Mouse (Mus musculus): Measurements from ENCODE around the gene Rnf216. TPM values are rescaled to one million over a fixed set of nuclear protein-coding genes. Genes with fewer than 3 reads are reported as not detected.

The Rnf216 gene
- polyA plus RNA-seq, 1 experiment from 2014 or later, result 52.1 TPM

DNA sequence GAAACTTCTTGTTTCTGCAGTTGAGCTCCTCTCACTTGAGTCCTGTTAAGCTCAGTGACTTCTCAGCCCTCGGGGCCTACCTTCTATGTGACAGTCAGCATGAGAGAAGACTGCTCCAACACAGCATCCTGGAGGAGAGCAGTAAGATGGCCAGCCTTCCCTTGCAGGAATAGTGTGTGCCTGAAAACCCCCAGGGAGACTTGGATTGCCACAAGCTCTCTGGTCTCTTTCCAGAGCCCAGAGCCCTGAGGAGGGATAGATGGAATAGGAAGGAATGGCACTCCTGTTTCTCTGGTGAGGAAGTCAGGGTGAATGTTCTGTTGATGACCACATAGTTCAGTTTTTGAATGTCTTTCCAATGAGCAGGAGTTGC, 63.8 kb downstream of the Rnf216 start:
- peaks cover 7% of the 10 kb centered on the region; the same call in 1 of the 2 replicates for H3K36me3 ChIP-seq (ENCODE audit: control insufficient read depth, insufficient read depth, low read length)
- 61% methylated on average over 1 of the region's 1 CpGs for WGBS
- ATAC-seq (ENCODE audit: insufficient number of reproducible peaks, insufficient read depth, low FRiP score, low read depth), result no peak
- no peak overlapping the region for H3K4me2 ChIP-seq (replicated peaks; ENCODE audit: low read depth, low read length)
- no peak overlapping the region for H3K9ac ChIP-seq (replicated peaks; ENCODE audit: low read depth, low read length)
- no peaks in the 10 kb centered on the region for H3K27me3 ChIP-seq (ENCODE audit: control insufficient read depth, insufficient read depth, low read length)
- H3K4me3 ChIP-seq (ENCODE audit: low read depth, low read length), result no peak overlapping the region
- H3K9me3 ChIP-seq (ENCODE audit: control insufficient read depth, low read depth, low read length), result no peaks in the 10 kb centered on the region
- peaks cover 19% of the 10 kb centered on the region for H3K4me1 ChIP-seq (ENCODE audit: control insufficient read depth, insufficient read depth, low read length)
- peak overlapping the region; percentile 91 for H3K27ac ChIP-seq (ENCODE audit: low read length)

- no peaks in the 10 kb centered on the region for H3K27me3 ChIP-seq (ENCODE audit: control insufficient read depth, insufficient read depth, low read length)
- H3K4me2 ChIP-seq (replicated peaks; ENCODE audit: low read depth, low read length), result no peak overlapping the region
- H3K36me3 ChIP-seq (ENCODE audit: control insufficient read depth, insufficient read depth, low read length), result peaks cover 7% of the 10 kb centered on the region; the same call in 1 of the 2 replicates
- no peak overlapping the region for H3K9ac ChIP-seq (replicated peaks; ENCODE audit: low read depth, low read length)
- H3K4me1 ChIP-seq (ENCODE audit: control insufficient read depth, insufficient read depth, low read length), result peaks cover 19% of the 10 kb centered on the region
- no peak for ATAC-seq (ENCODE audit: insufficient number of reproducible peaks, insufficient read depth, low FRiP score, low read depth)
- no peaks in the 10 kb centered on the region for H3K9me3 ChIP-seq (ENCODE audit: control insufficient read depth, low read depth, low read length)
- no peak overlapping the region for H3K4me3 ChIP-seq (ENCODE audit: low read depth, low read length)
- H3K27ac ChIP-seq (ENCODE audit: low read length), result peak overlapping the region; percentile 91
These were observed 64.4 kb downstream of the Rnf216 start for GRCm38 (mm10) chr5:143048232-143049012.

- peaks cover 7% of the 10 kb centered on the region; the same call in 1 of the 2 replicates for H3K36me3 ChIP-seq (ENCODE audit: control insufficient read depth, insufficient read depth, low read length)
- H3K27ac ChIP-seq (ENCODE audit: low read length), result peak overlapping the region; percentile 91; the same call in 1 of the 2 replicates
- H3K4me2 ChIP-seq (replicated peaks; ENCODE audit: low read depth, low read length), result no peak overlapping the region
- no peak for ATAC-seq (ENCODE audit: insufficient number of reproducible peaks, insufficient read depth, low FRiP score, low read depth)
- H3K9me3 ChIP-seq (ENCODE audit: control insufficient read depth, low read depth, low read length), result no peaks in the 10 kb centered on the region
- peaks cover 19% of the 10 kb centered on the region for H3K4me1 ChIP-seq (ENCODE audit: control insufficient read depth, insufficient read depth, low read length)
- 90% methylated on average over 1 of the region's 1 CpGs for WGBS
- no peak overlapping the region for H3K9ac ChIP-seq (replicated peaks; ENCODE audit: low read depth, low read length)
- no peaks in the 10 kb centered on the region for H3K27me3 ChIP-seq (ENCODE audit: control insufficient read depth, insufficient read depth, low read length)
- no peak overlapping the region for H3K4me3 ChIP-seq (ENCODE audit: low read depth, low read length)
These were observed 65.2 kb downstream of the Rnf216 start for GRCm38 (mm10) chr5:143047586-143047985.

DNA sequence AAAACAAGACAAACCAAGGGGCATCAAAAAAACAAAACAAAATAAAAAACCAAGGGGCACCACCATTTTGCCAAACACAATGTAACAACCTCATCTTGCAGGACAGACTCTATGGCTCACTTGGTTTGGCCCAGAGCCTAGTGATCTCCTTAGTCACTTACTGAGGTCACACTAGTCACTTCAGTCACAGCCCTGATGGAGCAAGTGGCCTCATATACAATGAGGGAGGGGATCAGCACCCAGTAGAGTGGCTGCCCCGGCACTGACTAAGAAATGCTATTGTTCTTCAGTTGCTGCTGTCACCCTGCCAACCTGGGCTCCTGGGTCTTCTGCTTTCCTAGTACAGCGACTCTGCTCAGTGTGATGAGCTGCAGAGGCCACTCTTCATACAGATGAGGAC, 68.9 kb downstream of the Rnf216 start:
- no peaks in the 10 kb centered on the region for H3K27me3 ChIP-seq (ENCODE audit: control insufficient read depth, insufficient read depth, low read length)
- H3K36me3 ChIP-seq (ENCODE audit: control insufficient read depth, insufficient read depth, low read length), result peaks cover 7% of the 10 kb centered on the region; the same call in 1 of the 2 replicates
- H3K4me1 ChIP-seq (ENCODE audit: control insufficient read depth, insufficient read depth, low read length), result peaks cover 3% of the 10 kb centered on the region
- no peak overlapping the region for H3K4me2 ChIP-seq (replicated peaks; ENCODE audit: low read depth, low read length)
- ATAC-seq (ENCODE audit: insufficient number of reproducible peaks, insufficient read depth, low FRiP score, low read depth), result no peak
- no peak overlapping the region for H3K27ac ChIP-seq (ENCODE audit: low read length)
- no peak overlapping the region for H3K4me3 ChIP-seq (ENCODE audit: low read depth, low read length)
- H3K9ac ChIP-seq (replicated peaks; ENCODE audit: low read depth, low read length), result no peak overlapping the region
- 79% methylated on average over 2 of the region's 2 CpGs for WGBS
- no peaks in the 10 kb centered on the region for H3K9me3 ChIP-seq (ENCODE audit: control insufficient read depth, low read depth, low read length)

DNA sequence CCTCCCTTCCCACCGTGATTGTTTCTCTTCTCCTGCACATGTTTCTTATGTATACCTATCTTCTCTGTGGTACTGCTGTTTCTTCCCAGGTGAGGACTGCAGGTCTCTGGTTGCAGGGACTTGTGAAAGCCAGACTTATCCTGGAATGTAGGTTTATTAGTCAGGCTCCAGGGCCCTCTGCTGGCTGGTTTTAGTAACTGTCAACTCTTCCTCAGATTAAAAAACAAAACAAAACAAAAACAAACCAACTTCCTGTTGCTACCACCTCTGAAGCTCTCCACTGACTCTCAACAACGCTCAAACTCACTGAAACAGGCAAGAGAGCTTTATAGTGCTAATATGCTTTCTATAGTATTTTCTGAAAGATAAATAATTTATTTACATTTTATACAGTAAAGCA, 69.5 kb downstream of the Rnf216 start:
- Histone ChIP-seq H3K36me3 (ENCODE audit: control insufficient read depth, insufficient read depth, low read length) (peaks cover 10% of the 10 kb centered on the region; the same call in 1 of the 2 replicates), H3K9ac (replicated peaks; ENCODE audit: low read depth, low read length) (no peak overlapping the region)

GRCm38 (mm10) chr5:143038794-143039193, 74.0 kb downstream of the Rnf216 start:
- Histone ChIP-seq H3K27me3 (ENCODE audit: control insufficient read depth, insufficient read depth, low read length) (no peaks in the 10 kb centered on the region), H3K4me1 (ENCODE audit: control insufficient read depth, insufficient read depth, low read length) (no peaks in the 10 kb centered on the region), H3K9me3 (ENCODE audit: control insufficient read depth, low read depth, low read length) (no peaks in the 10 kb centered on the region), H3K36me3 (ENCODE audit: control insufficient read depth, insufficient read depth, low read length) (peaks cover 2% of the 10 kb centered on the region; the same call in 1 of the 2 replicates), H3K4me3 (ENCODE audit: low read depth, low read length) (no peak overlapping the region), H3K4me2 (replicated peaks; ENCODE audit: low read depth, low read length) (no peak overlapping the region), H3K9ac (replicated peaks; ENCODE audit: low read depth, low read length) (no peak overlapping the region), H3K27ac (ENCODE audit: low read length) (no peak overlapping the region)
- no peak for ATAC-seq (ENCODE audit: insufficient number of reproducible peaks, insufficient read depth, low FRiP score, low read depth)
- WGBS, result 70% methylated on average over 4 of the region's 4 CpGs

More for the DNA sequence above, 69.5 kb downstream of the Rnf216 start:
- H3K4me3 ChIP-seq (ENCODE audit: low read depth, low read length), result no peak overlapping the region
- H3K4me1 ChIP-seq (ENCODE audit: control insufficient read depth, insufficient read depth, low read length), result no peaks in the 10 kb centered on the region
- 81% methylated on average over 2 of the region's 2 CpGs for WGBS
- no peak for ATAC-seq (ENCODE audit: insufficient number of reproducible peaks, insufficient read depth, low FRiP score, low read depth)
- no peaks in the 10 kb centered on the region for H3K27me3 ChIP-seq (ENCODE audit: control insufficient read depth, insufficient read depth, low read length)
- H3K4me2 ChIP-seq (replicated peaks; ENCODE audit: low read depth, low read length), result no peak overlapping the region
- H3K27ac ChIP-seq (ENCODE audit: low read length), result no peak overlapping the region
- no peaks in the 10 kb centered on the region for H3K9me3 ChIP-seq (ENCODE audit: control insufficient read depth, low read depth, low read length)

GRCm38 (mm10) chr5:143037201-143037600, 75.6 kb downstream of the Rnf216 start:
- Histone ChIP-seq H3K4me1 (ENCODE audit: control insufficient read depth, insufficient read depth, low read length) (no peaks in the 10 kb centered on the region), H3K4me2 (replicated peaks; ENCODE audit: low read depth, low read length) (no peak overlapping the region), H3K9ac (replicated peaks; ENCODE audit: low read depth, low read length) (no peak overlapping the region), H3K36me3 (ENCODE audit: control insufficient read depth, insufficient read depth, low read length) (peaks cover 2% of the 10 kb centered on the region; the same call in 1 of the 2 replicates), H3K9me3 (ENCODE audit: control insufficient read depth, low read depth, low read length) (no peaks in the 10 kb centered on the region), H3K27ac (ENCODE audit: low read length) (no peak overlapping the region), H3K27me3 (ENCODE audit: control insufficient read depth, insufficient read depth, low read length) (no peaks in the 10 kb centered on the region), H3K4me3 (ENCODE audit: low read depth, low read length) (no peak overlapping the region)
- ATAC-seq (ENCODE audit: insufficient number of reproducible peaks, insufficient read depth, low FRiP score, low read depth), result no peak
- WGBS, result 19% methylated on average over 1 of the region's 1 CpGs

DNA sequence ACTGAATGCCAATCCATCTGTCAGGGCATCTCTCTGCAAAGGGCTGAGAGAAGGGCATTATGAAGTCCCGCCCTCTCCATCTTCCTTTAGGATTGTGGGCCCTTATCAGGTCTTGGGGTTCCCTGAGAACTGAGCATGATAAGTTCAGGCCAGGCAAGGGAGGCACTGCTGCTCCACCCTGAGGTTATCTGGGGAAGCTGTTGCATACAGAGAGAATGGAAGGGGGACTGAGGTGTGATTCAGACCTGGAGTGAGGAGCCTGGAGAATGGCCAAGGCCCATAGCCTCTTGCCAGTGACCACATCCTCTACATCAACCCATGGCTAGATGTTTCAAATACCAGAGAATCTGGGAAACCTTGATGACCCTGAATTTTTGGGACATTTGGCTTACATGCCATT, 76.7 kb downstream of the Rnf216 start:
- Histone ChIP-seq H3K4me1 (ENCODE audit: control insufficient read depth, insufficient read depth, low read length) (0 out of 2 replicates have a peak, but pooled peaks cover 6% of the 10 kb centered on the region), H3K27ac (ENCODE audit: low read length) (no peak overlapping the region), H3K36me3 (ENCODE audit: control insufficient read depth, insufficient read depth, low read length) (peaks cover 2% of the 10 kb centered on the region; the same call in 1 of the 2 replicates), H3K4me2 (replicated peaks; ENCODE audit: low read depth, low read length) (no peak overlapping the region), H3K27me3 (ENCODE audit: control insufficient read depth, insufficient read depth, low read length) (no peaks in the 10 kb centered on the region), H3K9ac (replicated peaks; ENCODE audit: low read depth, low read length) (no peak overlapping the region), H3K9me3 (ENCODE audit: control insufficient read depth, low read depth, low read length) (no peaks in the 10 kb centered on the region), H3K4me3 (ENCODE audit: low read depth, low read length) (no peak overlapping the region)
- WGBS, result 84% methylated on average over 1 of the region's 1 CpGs
- ATAC-seq (ENCODE audit: insufficient number of reproducible peaks, insufficient read depth, low FRiP score, low read depth), result no peak
